Mouse (Mus musculus) monocyte, adult 5-6 weeks (primary cell): ENCODE results near the gene Gtf3c6. TPM values are rescaled to one million over a fixed set of nuclear protein-coding genes. Genes with fewer than 3 reads are reported as not detected.

Experiments
- total RNA-seq: library from RNA; stranded (forward); fragments of 200-1000, 200-491, 200-594 nt; gene quantifications from 3 replicates; pipeline ENCODE4 v1.2.3, GENCODE M21; 2017

The Gtf3c6 gene
- total RNA-seq, 1 experiment from 2014 or later: 59.3 TPM

Other genes with a start within 250 kb of the Gtf3c6 start
- gene Mfsd4b1, start 232.8 kb downstream of the Gtf3c6 start, total RNA-seq: not detected in 3 replicates
- gene Slc16a10, start 115.8 kb downstream of the Gtf3c6 start, total RNA-seq: 19.6 to 23.9 TPM (median 23.2 TPM) in 3 replicates
- gene Rpf2, start 11.1 kb downstream of the Gtf3c6 start, total RNA-seq: 45.3 to 56.4 TPM (median 53.7 TPM) in 3 replicates
- 78.0 to 100 TPM (median 91.1 TPM) in 3 replicates for gene Amd1, start 44.1 kb upstream of the Gtf3c6 start, total RNA-seq
- gene Cdk19, start 81.5 kb upstream of the Gtf3c6 start, total RNA-seq: 33.4 to 38.2 TPM (median 36.1 TPM) in 3 replicates